ENCODE assay signal across 8 mouse cellular contexts in genomic region chr16:87754858-87755257, GRCm38 (mm10). TPM values are rescaled to one million over a fixed set of nuclear protein-coding genes. Genes with fewer than 3 reads are reported as not detected.
DNase-seq lines count a peak whose midpoint lies in the region; ATAC-seq and TF ChIP-seq lines count a peak whose summit lies in the region.

No protein-coding gene starts in this region.

- TF ChIP-seq RAD21 in MEL (IDR thresholded peaks at IDR 0.05; ENCODE audit: low read depth, low read length) = peak; percentile 93

- TF ChIP-seq EP300 in heart, adult 2 months (IDR thresholded peaks at IDR 0.05; ENCODE audit: insufficient read depth, low read depth, low read length) = peak; percentile 60; the same call in 1 of the 2 replicates
- no peak for TF ChIP-seq EP300 in MEL (IDR thresholded peaks at IDR 0.05; ENCODE audit: low read depth in 1 of 2, low read length in 2 of 2)

- no peak overlapping the region for H3K4me2 ChIP-seq in heart, embryonic 11.5 days
- no peak overlapping the region for H3K4me2 ChIP-seq in heart, embryonic 15.5 days

- peak; percentile 44 to 76 for DNase-seq in heart, adult 2 months
- peak; percentile 67 for DNase-seq in MEL (ENCODE audit: low read depth, low spot score)
- peak; percentile 49 for DNase-seq in cerebellum, adult 11 months
- peak; percentile 32 to 79 for DNase-seq in layer of hippocampus, adult 2 months (ENCODE audit: low spot score in 2 of 2)
- DNase-seq in lung, postnatal 10 days = peak; percentile 67
- peak; percentile 41 to 56 for DNase-seq in spleen, postnatal 36 days (ENCODE audit: low spot score in 2 of 2)

- H3K4me3 ChIP-seq in heart, adult 2 months = no peak overlapping the region
- no peak overlapping the region for H3K4me3 ChIP-seq in heart, embryonic 11.5 days (ENCODE audit: low read depth, low read length)
- H3K4me3 ChIP-seq in MEL (ENCODE audit: control insufficient read depth in 1 of 2, insufficient read depth in 1 of 2, low read depth in 2 of 2, low read length in 2 of 2) = no peak overlapping the region
- no peak overlapping the region for H3K4me3 ChIP-seq in heart, embryonic 15.5 days
- H3K4me3 ChIP-seq in layer of hippocampus, adult 2 months = no peak overlapping the region

- H3K4me1 ChIP-seq in heart, adult 2 months (ENCODE audit: control insufficient read depth, insufficient read depth, low read length) = no peaks in the 10 kb centered on the region
- no peaks in the 10 kb centered on the region for H3K4me1 ChIP-seq in heart, embryonic 11.5 days (ENCODE audit: control insufficient read depth, insufficient read depth, low read length)
- H3K4me1 ChIP-seq in MEL (ENCODE audit: control insufficient read depth in 1 of 2, insufficient read depth in 2 of 2, low read length in 2 of 2) = no peaks in the 10 kb centered on the region
- no peaks in the 10 kb centered on the region for H3K4me1 ChIP-seq in heart, embryonic 15.5 days (replicated peaks)

- 31% methylated on average over 9 of the region's 9 CpGs for WGBS in heart, adult 2 months
- 53% methylated on average over 9 of the region's 9 CpGs for WGBS in heart, embryonic 11.5 days (ENCODE audit: insufficient replicate concordance)
- WGBS in heart, embryonic 15.5 days = 51% methylated on average over 9 of the region's 9 CpGs

- no peaks in the 10 kb centered on the region for H3K27me3 ChIP-seq in heart, adult 2 months (ENCODE audit: control insufficient read depth, insufficient read depth, low read length)
- no peaks in the 10 kb centered on the region for H3K27me3 ChIP-seq in heart, embryonic 11.5 days (ENCODE audit: control insufficient read depth, insufficient read depth, low read length)
- no peaks in the 10 kb centered on the region for H3K27me3 ChIP-seq in MEL (ENCODE audit: control insufficient read depth in 1 of 2, insufficient read depth in 2 of 2, low read length in 2 of 2)
- no peaks in the 10 kb centered on the region for H3K27me3 ChIP-seq in heart, embryonic 15.5 days

- no peak overlapping the region for H3K9ac ChIP-seq in heart, adult 2 months (ENCODE audit: low read depth, low read length)
- H3K9ac ChIP-seq in heart, embryonic 11.5 days (ENCODE audit: low read depth, low read length) = no peak overlapping the region
- no peak overlapping the region for H3K9ac ChIP-seq in MEL (ENCODE audit: control insufficient read depth, low read depth, low read length, poor library complexity, severe bottlenecking)
- H3K9ac ChIP-seq in heart, embryonic 15.5 days = no peak overlapping the region

- H3K79me2 ChIP-seq in heart, adult 2 months (replicated peaks; ENCODE audit: control insufficient read depth, insufficient read depth, low read length) = no peaks in the 10 kb centered on the region
- H3K79me2 ChIP-seq in MEL (ENCODE audit: control insufficient read depth, insufficient read depth, low read length, poor library complexity) = no peaks in the 10 kb centered on the region

- H3K27ac ChIP-seq in heart, adult 2 months = no peak overlapping the region
- H3K27ac ChIP-seq in heart, embryonic 11.5 days (ENCODE audit: low read depth, low read length) = no peak overlapping the region
- no peak overlapping the region for H3K27ac ChIP-seq in MEL (ENCODE audit: control insufficient read depth, low read depth, low read length)
- no peak overlapping the region for H3K27ac ChIP-seq in heart, embryonic 15.5 days
- no peak overlapping the region for H3K27ac ChIP-seq in layer of hippocampus, adult 2 months

- ATAC-seq in heart, embryonic 11.5 days (replicated peaks; ENCODE audit: insufficient number of reproducible peaks, low FRiP score, low TSS enrichment) = no peak
- 0 out of 2 replicates have a peak, but pooled peaks have one; percentile 14 for ATAC-seq in heart, embryonic 15.5 days (replicated peaks; ENCODE audit: insufficient number of reproducible peaks, insufficient read depth, low FRiP score, low read depth)

- intact Hi-C loops in heart, adult 2 months (cut with DNase I) = loop anchor here (1.0 to 2.0 kb wide), 2 partner anchors 158 to 248 kb away; no protein-coding TSS in a partner anchor

- no peaks in the 10 kb centered on the region for H3K9me3 ChIP-seq in heart, embryonic 11.5 days (replicated peaks; ENCODE audit: control insufficient read depth, low read length)
- H3K9me3 ChIP-seq in MEL (replicated peaks; ENCODE audit: insufficient read depth, low read length) = no peaks in the 10 kb centered on the region
- no peaks in the 10 kb centered on the region for H3K9me3 ChIP-seq in heart, embryonic 15.5 days (replicated peaks)

- no peaks in the 10 kb centered on the region for H3K36me3 ChIP-seq in heart, adult 2 months (ENCODE audit: control insufficient read depth, insufficient read depth, low read length)
- no peaks in the 10 kb centered on the region for H3K36me3 ChIP-seq in heart, embryonic 11.5 days (ENCODE audit: control insufficient read depth, insufficient read depth, low read length)
- no peaks in the 10 kb centered on the region for H3K36me3 ChIP-seq in MEL (ENCODE audit: control insufficient read depth in 1 of 2, insufficient read depth in 2 of 2, low read length in 2 of 2)
- H3K36me3 ChIP-seq in heart, embryonic 15.5 days = no peaks in the 10 kb centered on the region

- peak; percentile 87 for TF ChIP-seq CTCF in heart, adult 2 months (IDR thresholded peaks at IDR 0.05)
- TF ChIP-seq CTCF in MEL (IDR thresholded peaks at IDR 0.05 in 2 of 3, conservative IDR thresholded peaks at IDR 0.05 in 1 of 3; ENCODE audit: control insufficient read depth in 1 of 3, insufficient read depth in 1 of 3, low read depth in 2 of 3, low read length in 3 of 3, poor library complexity in 1 of 3, severe bottlenecking in 1 of 3) = peak; percentile 74 to 91 (median 78)
- TF ChIP-seq CTCF in layer of hippocampus, adult 2 months (conservative IDR thresholded peaks at IDR 0.05) = peak; percentile 90

- no peak for TF ChIP-seq POLR2A in heart, adult 2 months (IDR thresholded peaks at IDR 0.05; ENCODE audit: insufficient read depth, low read depth, low read length)
- TF ChIP-seq POLR2A in MEL (IDR thresholded peaks at IDR 0.05; ENCODE audit: control insufficient read depth in 1 of 2, insufficient read depth in 1 of 2, low read depth in 1 of 2, low read length in 2 of 2, poor library complexity in 1 of 2) = no peak

TF ChIP-seq in MEL, 35 proteins besides CTCF, POLR2A, EP300 and RAD21:
- TF ChIP-seq MYC (IDR thresholded peaks at IDR 0.05; ENCODE audit: low read depth, low read length) (no peak), CHD2 (IDR thresholded peaks at IDR 0.05; ENCODE audit: low read length) (no peak), SMC3 (IDR thresholded peaks at IDR 0.05; ENCODE audit: low read depth, low read length) (peak; percentile 90), USF2 (IDR thresholded peaks at IDR 0.05; ENCODE audit: borderline replicate concordance in 1 of 2, insufficient read depth in 1 of 2, low read depth in 1 of 2, low read length in 2 of 2) (no peak), TCF12 (IDR thresholded peaks at IDR 0.05; ENCODE audit: low read depth, low read length) (no peak), GABPA (IDR thresholded peaks at IDR 0.05; ENCODE audit: low read depth, low read length) (no peak), ZC3H11A (IDR thresholded peaks at IDR 0.05; ENCODE audit: low read depth, low read length) (peak; percentile 74)

RNA-seq across cellular contexts. Expression of gene Bach1, which starts 56.1 kb away (rescaled TPM):
- 10 to 100 TPM; 26.4 to 27.9 TPM for total RNA-seq in heart, adult 2 months (2021)
- 8.3 and 11.1 TPM in 2 replicates for polyA plus RNA-seq in heart, adult 2 months (2012; rRNA removed)
- polyA plus RNA-seq in heart, embryonic 11.5 days (2014; fragmentation: Nextera tagmentation; extraction: Ambion mirVana) = 11.2 and 13.1 TPM in 2 replicates
- total RNA-seq in MEL (2012; rRNA removed) = 21.1 and 23.1 TPM in 2 replicates
- 10 to 100 TPM in 1 of 2 experiments, not detected in 1; 20.5 TPM for polyA plus RNA-seq in MEL (2012; ENCODE audit: insufficient read depth in 1 of 2, insufficient read length in 2 of 2, low read depth in 1 of 2, low replicate concordance in 2 of 2, missing spikeins in 1 of 2)
- 8.1 and 10.2 TPM in 2 replicates for polyA plus RNA-seq in heart, embryonic 15.5 days (2015; fragmentation: Nextera tagmentation; extraction: Ambion mirVana)
- total RNA-seq in layer of hippocampus, adult 2 months (2021) = 10 to 100 TPM; 11.3 TPM
